Mouse (Mus musculus) regulatory T cell (primary cell): ENCODE results near the gene Baiap2.

Source experiments
- in situ Hi-C: fragments of 300-600 bp; cut with MboI, MseI; formaldehyde crosslinking; loops from one replicate; pipeline ENCODE4 v1.15.1; 2025; ENCODE audit warnings: high pct_unique_total_duplicates

Baiap2 gene

GRCm38 (mm10) chr11:119945343-119945742 is 2.8 kb downstream of the Baiap2 start:
- in situ Hi-C loops = loop anchor here (5.0 kb wide), 1 partner anchor 52 kb away; no protein-coding TSS in a partner anchor

- in situ Hi-C loops = loop anchor here (5.0 kb wide), 1 partner anchor 50 kb away; no protein-coding TSS in a partner anchor
Measured at GRCm38 (mm10) chr11:119947426-119947825, 4.9 kb downstream of the Baiap2 start.

DNA sequence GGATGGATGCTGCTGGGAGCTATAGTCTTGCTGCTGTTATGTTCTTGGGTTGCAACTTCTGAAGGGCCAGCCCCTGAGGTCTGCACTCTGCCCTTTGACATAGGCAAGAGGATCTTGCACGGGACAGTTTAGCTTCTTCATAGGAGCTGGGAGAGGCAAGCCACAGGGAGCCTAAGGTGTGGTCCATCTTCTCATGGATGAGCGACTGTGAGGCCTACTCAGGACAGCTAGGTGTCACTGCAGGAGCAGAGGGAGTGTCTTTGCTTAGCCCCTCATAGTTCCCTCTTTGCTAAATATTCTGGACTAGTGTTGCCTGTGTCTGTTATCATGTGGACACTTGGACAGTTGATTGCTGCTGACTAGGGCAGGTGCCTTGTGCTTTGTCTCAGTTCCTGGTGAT is 5.3 kb downstream of the Baiap2 start:
- in situ Hi-C loops = loop anchor here (5.0 kb wide), 1 partner anchor 49 kb away; no protein-coding TSS in a partner anchor

DNA sequence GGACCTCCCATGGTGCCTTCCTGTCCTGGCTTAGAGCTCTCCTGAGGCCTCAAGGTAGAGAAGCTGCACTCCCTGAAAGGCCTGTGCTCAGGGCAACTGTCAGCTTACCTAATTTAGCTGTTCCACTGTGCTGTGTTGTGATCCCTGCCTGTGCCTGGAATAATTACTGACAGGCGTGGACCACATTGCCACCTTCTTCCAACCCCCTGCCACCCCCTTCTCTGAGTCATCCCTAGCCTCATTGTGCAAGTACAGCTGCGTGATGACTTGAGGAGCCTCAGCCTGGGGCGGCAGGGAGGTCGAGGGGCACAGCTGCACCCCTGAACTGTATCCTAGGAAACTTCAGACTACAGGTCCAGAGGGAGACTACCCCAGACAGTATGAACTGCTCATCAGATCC is 5.7 kb downstream of the Baiap2 start:
- in situ Hi-C loops = loop anchor here (5.0 kb wide), 1 partner anchor 49 kb away; no protein-coding TSS in a partner anchor

DNA sequence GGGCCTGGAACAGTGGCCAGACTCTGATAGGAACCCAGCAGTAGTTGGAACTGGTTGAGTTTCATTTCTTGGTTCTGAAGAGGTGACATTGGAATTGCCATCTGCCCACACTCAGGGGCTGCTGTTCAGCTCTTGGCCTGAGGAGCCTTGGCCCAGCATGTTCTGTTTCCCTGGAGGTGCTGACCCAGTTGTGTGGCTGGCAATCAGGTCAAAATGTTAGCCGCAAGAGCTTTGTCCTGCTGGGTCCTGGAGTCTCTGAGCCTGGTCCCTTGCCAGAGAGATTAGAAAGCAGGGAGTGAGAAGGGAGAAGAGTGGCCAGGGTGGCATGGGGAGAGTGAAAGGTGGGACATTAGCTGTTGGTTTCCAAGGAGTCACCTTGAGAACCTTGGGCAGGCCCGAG is 6.2 kb downstream of the Baiap2 start:
- in situ Hi-C loops = loop anchor here (5.0 kb wide), 1 partner anchor 48 kb away; no protein-coding TSS in a partner anchor

- in situ Hi-C loops = loop anchor here (5.0 to 25.0 kb wide), 2 partner anchors 797 to 1688 kb away; no protein-coding TSS in a partner anchor
Measured at GRCm38 (mm10) chr11:119950535-119950934, 8.0 kb downstream of the Baiap2 start.

GRCm38 (mm10) chr11:119951326-119951725 is 8.8 kb downstream of the Baiap2 start:
- in situ Hi-C loops = loop anchor here (5.0 to 25.0 kb wide), 2 partner anchors 796 to 1689 kb away; no protein-coding TSS in a partner anchor

- in situ Hi-C loops = loop anchor here (5.0 to 25.0 kb wide), 2 partner anchors 795 to 1690 kb away; no protein-coding TSS in a partner anchor
Measured at GRCm38 (mm10) chr11:119952429-119953224, 10.1 kb downstream of the Baiap2 start.

GRCm38 (mm10) chr11:119954233-119954632 is 11.7 kb downstream of the Baiap2 start:
- in situ Hi-C loops = loop anchor here (5.0 to 25.0 kb wide), 2 partner anchors 793 to 1692 kb away; no protein-coding TSS in a partner anchor

DNA sequence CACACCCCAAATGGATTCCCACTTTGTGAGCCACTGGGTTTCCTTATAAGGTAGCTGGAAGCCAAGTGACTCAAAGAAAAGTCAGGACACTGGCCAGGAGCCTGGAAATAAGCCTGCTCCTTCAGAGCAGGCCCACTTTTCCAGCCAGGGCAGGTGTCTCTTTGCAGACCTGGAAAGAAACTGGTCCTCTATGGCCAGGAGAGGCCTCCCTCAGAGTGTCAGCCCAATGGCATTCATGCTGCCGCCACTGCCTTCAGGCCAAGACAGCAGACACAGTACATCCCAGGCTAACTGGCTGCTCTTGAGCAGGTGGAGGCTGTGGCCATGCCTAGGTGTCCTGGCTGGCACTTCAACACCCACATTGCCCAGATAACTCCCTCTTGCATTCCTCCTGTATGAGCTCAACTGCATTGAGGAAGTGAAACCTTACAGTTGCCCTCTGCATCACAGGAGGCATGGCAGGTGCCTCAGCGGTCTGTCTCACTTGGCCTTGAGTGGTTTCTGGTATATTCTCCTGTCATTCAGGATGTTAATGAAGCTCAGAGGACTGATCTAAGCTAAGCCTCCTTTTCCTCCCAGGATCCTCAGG is 12.3 kb downstream of the Baiap2 start:
- in situ Hi-C loops = loop anchor here (5.0 to 25.0 kb wide), 2 partner anchors 792 to 1693 kb away; no protein-coding TSS in a partner anchor

GRCm38 (mm10) chr11:119955432-119955831 is 12.9 kb downstream of the Baiap2 start:
- in situ Hi-C loops = loop anchor here (25.0 kb wide), 1 partner anchor 1693 kb away; no protein-coding TSS in a partner anchor

- in situ Hi-C loops = loop anchor here (25.0 kb wide), 1 partner anchor 1694 kb away; no protein-coding TSS in a partner anchor
Measured at GRCm38 (mm10) chr11:119956590-119956989, 14.0 kb downstream of the Baiap2 start.

GRCm38 (mm10) chr11:119958856-119959255 is 16.3 kb downstream of the Baiap2 start:
- in situ Hi-C loops = loop anchor here (25.0 kb wide), 1 partner anchor 1697 kb away; no protein-coding TSS in a partner anchor

- in situ Hi-C loops = loop anchor here (25.0 kb wide), 1 partner anchor 1697 kb away; no protein-coding TSS in a partner anchor
Measured at GRCm38 (mm10) chr11:119959714-119960113, 17.2 kb downstream of the Baiap2 start.

- in situ Hi-C loops = loop anchor here (25.0 kb wide), 1 partner anchor 1698 kb away; no protein-coding TSS in a partner anchor
Measured at GRCm38 (mm10) chr11:119960671-119961070, 18.1 kb downstream of the Baiap2 start.

DNA sequence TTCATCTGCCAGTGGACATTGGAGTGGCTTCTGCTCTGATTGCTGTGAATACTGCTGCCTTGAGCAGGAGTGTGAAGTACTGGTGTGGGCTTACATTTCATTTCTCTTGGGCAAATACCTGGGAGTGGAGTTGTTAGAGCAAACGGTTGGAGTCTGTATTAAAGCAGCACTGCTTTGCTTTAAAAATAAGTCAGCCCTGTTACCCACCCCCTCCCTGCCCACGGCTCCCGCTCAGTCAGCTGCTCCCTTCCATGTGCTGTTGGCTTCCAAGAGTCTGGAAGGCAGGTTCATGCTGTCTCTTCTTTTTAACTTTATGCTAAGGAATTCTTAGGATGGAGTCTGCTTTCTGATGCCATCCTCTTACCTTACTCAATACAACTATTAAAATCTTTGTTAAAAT is 18.9 kb downstream of the Baiap2 start:
- in situ Hi-C loops = loop anchor here (25.0 kb wide), 1 partner anchor 1699 kb away; no protein-coding TSS in a partner anchor

DNA sequence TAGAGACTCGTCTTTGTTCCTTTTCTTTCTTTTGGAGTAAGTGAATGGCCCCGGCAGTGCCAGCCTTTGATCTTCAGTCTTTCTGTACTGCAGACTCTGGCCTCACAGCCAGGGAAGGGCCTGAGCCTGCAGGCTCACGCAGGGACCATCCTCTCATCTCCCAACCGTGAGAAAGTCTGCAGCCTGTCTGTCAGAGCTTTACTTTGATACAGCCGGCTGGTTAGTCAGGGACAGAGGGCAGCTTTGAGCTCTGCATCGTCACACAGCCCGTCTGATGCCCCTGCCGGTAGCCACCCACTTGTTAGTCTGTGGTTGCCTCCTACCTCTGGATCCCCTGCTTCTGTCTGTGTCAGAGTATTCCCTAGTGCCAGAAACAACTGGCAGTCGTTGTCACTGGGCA is 22.5 kb downstream of the Baiap2 start:
- in situ Hi-C loops = loop anchor here (25.0 kb wide), 1 partner anchor 1703 kb away; no protein-coding TSS in a partner anchor

GRCm38 (mm10) chr11:119966294-119966693 is 23.7 kb downstream of the Baiap2 start:
- in situ Hi-C loops = loop anchor here (25.0 kb wide), 1 partner anchor 1704 kb away; no protein-coding TSS in a partner anchor

GRCm38 (mm10) chr11:119967401-119967800 is 24.8 kb downstream of the Baiap2 start:
- in situ Hi-C loops = loop anchor here (25.0 kb wide), 1 partner anchor 1705 kb away; no protein-coding TSS in a partner anchor

GRCm38 (mm10) chr11:119967892-119968291 is 25.3 kb downstream of the Baiap2 start:
- in situ Hi-C loops = loop anchor here (25.0 kb wide), 1 partner anchor 1706 kb away; no protein-coding TSS in a partner anchor
